Mouse (Mus musculus): ENCODE measurements around the gene Gm10073. TPM values are rescaled to one million over a fixed set of nuclear protein-coding genes. Genes with fewer than 3 reads are reported as not detected.

Gene Gm10073
- total and polyA plus RNA-seq, 2 experiments from 2014 or later, result 6.5 to 70.8 TPM

- H3K9ac ChIP-seq (replicated peaks; ENCODE audit: low read depth, low read length), result no peak overlapping the region
- H3K4me2 ChIP-seq (ENCODE audit: low read depth, low read length), result no peak overlapping the region
- H3K27ac ChIP-seq (ENCODE audit: low read depth), result peak overlapping the region; percentile 46; the same call in 1 of the 2 replicates
- TF ChIP-seq CTCF (IDR thresholded peaks at IDR 0.05; ENCODE audit: low read depth) (no peak), EP300 (IDR thresholded peaks at IDR 0.05; ENCODE audit: low read depth) (no peak)
- no peak for DNase-seq (ENCODE audit: low spot score)
- no peaks in the 10 kb centered on the region for H3K27me3 ChIP-seq (ENCODE audit: control insufficient read depth, insufficient read depth, low read length)
- ATAC-seq (ENCODE audit: insufficient read depth, low read depth), result no peak
- H3K4me3 ChIP-seq (ENCODE audit: low read depth, low read length), result no peak overlapping the region
- H3K4me1 ChIP-seq (ENCODE audit: control insufficient read depth, insufficient read depth), result peaks cover 10% of the 10 kb centered on the region
- H3K9me3 ChIP-seq (replicated peaks; ENCODE audit: control insufficient read depth, low read length), result no peaks in the 10 kb centered on the region
- 61% methylated on average over 9 of the region's 9 CpGs for WGBS
- H3K36me3 ChIP-seq (replicated peaks; ENCODE audit: control insufficient read depth, insufficient read depth, low read length), result no peaks in the 10 kb centered on the region
Measured at GRCm38 (mm10) chr8:106528596-106529249, 44.5 kb downstream of the Gm10073 start.

- no peaks in the 10 kb centered on the region for H3K36me3 ChIP-seq (replicated peaks; ENCODE audit: control insufficient read depth, insufficient read depth, low read length)
- H3K4me1 ChIP-seq (ENCODE audit: control insufficient read depth, insufficient read depth), result peaks cover 7% of the 10 kb centered on the region
- H3K27me3 ChIP-seq (ENCODE audit: control insufficient read depth, insufficient read depth, low read length), result no peaks in the 10 kb centered on the region
- DNase-seq (ENCODE audit: low spot score), result peak; percentile 81
- no peak overlapping the region for H3K4me3 ChIP-seq (ENCODE audit: low read depth, low read length)
- peak; percentile 57 for ATAC-seq (ENCODE audit: insufficient read depth, low read depth)
- TF ChIP-seq CTCF (IDR thresholded peaks at IDR 0.05; ENCODE audit: low read depth), result peak; percentile 48
- TF ChIP-seq EP300 (IDR thresholded peaks at IDR 0.05; ENCODE audit: low read depth), result 0 out of 2 replicates have a peak, but pooled peaks have one; percentile 25
- 70% methylated on average over 9 of the region's 9 CpGs for WGBS
- peak overlapping the region; percentile 78 for H3K27ac ChIP-seq (ENCODE audit: low read depth)
- H3K4me2 ChIP-seq (ENCODE audit: low read depth, low read length), result no peak overlapping the region
- H3K9me3 ChIP-seq (replicated peaks; ENCODE audit: control insufficient read depth, low read length), result no peaks in the 10 kb centered on the region
- no peak overlapping the region for H3K9ac ChIP-seq (replicated peaks; ENCODE audit: low read depth, low read length)
Measured at GRCm38 (mm10) chr8:106527241-106528036, 45.8 kb downstream of the Gm10073 start.

- Histone ChIP-seq H3K4me3 (ENCODE audit: low read depth, low read length) (no peak overlapping the region), H3K27me3 (ENCODE audit: control insufficient read depth, insufficient read depth, low read length) (no peaks in the 10 kb centered on the region), H3K4me1 (ENCODE audit: control insufficient read depth, insufficient read depth) (peaks cover 7% of the 10 kb centered on the region), H3K27ac (ENCODE audit: low read depth) (peak overlapping the region; percentile 78), H3K4me2 (ENCODE audit: low read depth, low read length) (no peak overlapping the region), H3K9ac (replicated peaks; ENCODE audit: low read depth, low read length) (no peak overlapping the region), H3K9me3 (replicated peaks; ENCODE audit: control insufficient read depth, low read length) (no peaks in the 10 kb centered on the region), H3K36me3 (replicated peaks; ENCODE audit: control insufficient read depth, insufficient read depth, low read length) (no peaks in the 10 kb centered on the region)
- no peak for DNase-seq (ENCODE audit: low spot score)
- TF ChIP-seq EP300 (IDR thresholded peaks at IDR 0.05; ENCODE audit: low read depth), result no peak
- TF ChIP-seq CTCF (IDR thresholded peaks at IDR 0.05; ENCODE audit: low read depth), result no peak
- ATAC-seq (ENCODE audit: insufficient read depth, low read depth), result no peak
- 46% methylated on average over 6 of the region's 6 CpGs for WGBS
Measured at GRCm38 (mm10) chr8:106526725-106527124, 46.5 kb downstream of the Gm10073 start.

Other genes with a start within 250 kb of the Gm10073 start
- 6.5 and 8.0 TPM in 2 replicates for gene Smpd3, start 235.5 kb downstream of the Gm10073 start, total RNA-seq (2014; rRNA removed; ENCODE audit: low replicate concordance)
- gene Smpd3, start 235.5 kb downstream of the Gm10073 start, polyA plus RNA-seq (2015; fragmentation: Nextera tagmentation; extraction: Ambion mirVana), result 2.4 and 2.5 TPM in 2 replicates
- 8.7 and 11.5 TPM in 2 replicates for gene Zfp90, start 158.1 kb downstream of the Gm10073 start, total RNA-seq (2014; rRNA removed; ENCODE audit: low replicate concordance)
- 8.2 and 10.7 TPM in 2 replicates for gene Zfp90, start 158.1 kb downstream of the Gm10073 start, polyA plus RNA-seq (2015; fragmentation: Nextera tagmentation; extraction: Ambion mirVana)
- gene 6030452D12Rik, start 72.9 kb downstream of the Gm10073 start, total RNA-seq (2014; rRNA removed; ENCODE audit: low replicate concordance), result not detected in 2 replicates
- gene 6030452D12Rik, start 72.9 kb downstream of the Gm10073 start, polyA plus RNA-seq (2015; fragmentation: Nextera tagmentation; extraction: Ambion mirVana), result not detected in 2 replicates
- gene Cdh3, start 62.6 kb downstream of the Gm10073 start, total RNA-seq (2014; rRNA removed; ENCODE audit: low replicate concordance), result 9.2 and 11.4 TPM in 2 replicates
- gene Cdh3, start 62.6 kb downstream of the Gm10073 start, polyA plus RNA-seq (2015; fragmentation: Nextera tagmentation; extraction: Ambion mirVana), result 4.3 and 4.5 TPM in 2 replicates
- gene Cdh1, start 29.9 kb upstream of the Gm10073 start, total RNA-seq (2014; rRNA removed; ENCODE audit: low replicate concordance), result 1.2 and 1.9 TPM in 2 replicates
- 0.19 and 0.52 TPM in 2 replicates for gene Cdh1, start 29.9 kb upstream of the Gm10073 start, polyA plus RNA-seq (2015; fragmentation: Nextera tagmentation; extraction: Ambion mirVana)
- 8.0 and 13.5 TPM in 2 replicates for gene Tango6, start 109.6 kb upstream of the Gm10073 start, total RNA-seq (2014; rRNA removed; ENCODE audit: low replicate concordance)
- gene Tango6, start 109.6 kb upstream of the Gm10073 start, polyA plus RNA-seq (2015; fragmentation: Nextera tagmentation; extraction: Ambion mirVana), result 4.0 and 4.3 TPM in 2 replicates